Mouse (Mus musculus): Measurements from ENCODE around the gene Myo1b. TPM values are rescaled to one million over a fixed set of nuclear protein-coding genes. Genes with fewer than 3 reads are reported as not detected.

Gene Myo1b
- polyA plus RNA-seq (2012; rRNA removed) = 1.0 and 1.5 TPM in 2 replicates

DNA sequence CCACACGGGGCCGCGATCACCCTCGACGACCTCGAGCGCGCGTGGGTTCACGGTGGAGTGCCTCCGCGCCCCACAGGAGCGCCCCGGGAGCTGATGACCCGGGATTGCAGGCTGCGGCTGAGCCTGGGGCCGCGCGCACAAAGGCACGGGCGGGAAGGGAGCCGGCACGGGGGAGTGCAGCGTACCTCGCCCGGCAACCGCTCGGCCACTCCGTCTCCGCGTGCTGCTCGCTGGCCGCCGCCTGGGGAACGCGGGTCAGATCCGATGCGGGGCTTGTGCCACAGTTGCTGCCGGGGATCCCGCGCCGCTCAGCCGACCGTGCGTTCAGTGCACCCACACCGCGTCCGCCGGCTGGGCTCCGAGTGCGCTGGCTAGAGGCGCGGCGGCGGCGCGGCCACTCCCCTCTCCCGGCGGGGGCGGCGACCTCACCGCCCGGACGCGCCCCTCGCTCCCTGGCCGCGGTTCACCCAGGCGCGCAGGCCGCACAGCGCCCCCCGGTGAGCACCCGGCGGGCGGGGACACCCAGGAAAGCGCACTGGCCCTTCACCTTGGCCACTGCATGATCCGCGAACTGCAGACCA, at the start of gene Myo1b:
Myo1b (minus strand) TSS at position 496 of the 581 bp plus-strand sequence.
- 2% methylated on average over 77 of the region's 79 CpGs for WGBS

GRCm38 (mm10) chr1:51964647-51965046, 48.8 kb upstream of the Myo1b start:
- Histone ChIP-seq H3K27ac (ENCODE audit: insufficient read depth, low read length) (no peak overlapping the region), H3K4me1 (ENCODE audit: control insufficient read depth, insufficient read depth, insufficient read length) (no peaks in the 10 kb centered on the region), H3K27me3 (ENCODE audit: control insufficient read depth, insufficient read depth, low read length) (no peaks in the 10 kb centered on the region), H3K4me3 (ENCODE audit: extremely low read depth, insufficient read depth, insufficient read length) (no peak overlapping the region), H3K36me3 (ENCODE audit: control insufficient read depth, insufficient read depth, low read length) (no peaks in the 10 kb centered on the region)
- TF ChIP-seq CTCF (IDR thresholded peaks at IDR 0.05; ENCODE audit: extremely low read depth, insufficient read depth, insufficient read length, insufficient replicate concordance) (no peak), POLR2A (IDR thresholded peaks at IDR 0.05; ENCODE audit: low read depth, low read length) (no peak)
- DNase-seq (ENCODE audit: low read depth in 1 of 2, low spot score in 2 of 2) = no peak
- WGBS = 83% methylated on average over 2 of the region's 2 CpGs

More for the DNA sequence above, at the start of gene Myo1b:
- H3K27ac ChIP-seq (ENCODE audit: insufficient read depth, low read length) = no peak within 1 kb of the TSS
- H3K4me3 ChIP-seq (ENCODE audit: extremely low read depth, insufficient read depth, insufficient read length) = peak within 1 kb of the TSS; percentile 59
- DNase-seq (ENCODE audit: low read depth in 1 of 2, low spot score in 2 of 2) = peak in 1 of 2 experiments; percentile 16
- H3K4me1 ChIP-seq (ENCODE audit: control insufficient read depth, insufficient read depth, insufficient read length) = peaks cover 11% of the 10 kb centered on the region
- H3K27me3 ChIP-seq (ENCODE audit: control insufficient read depth, insufficient read depth, low read length) = peaks cover 11% of the 10 kb centered on the region
- TF ChIP-seq POLR2A (IDR thresholded peaks at IDR 0.05; ENCODE audit: low read depth, low read length) = no peak
- TF ChIP-seq CTCF (IDR thresholded peaks at IDR 0.05; ENCODE audit: extremely low read depth, insufficient read depth, insufficient read length, insufficient replicate concordance) = no peak
- no peaks in the 10 kb centered on the region for H3K36me3 ChIP-seq (ENCODE audit: control insufficient read depth, insufficient read depth, low read length)

- Histone ChIP-seq H3K27me3 (ENCODE audit: control insufficient read depth, insufficient read depth, low read length) (no peaks in the 10 kb centered on the region), H3K27ac (ENCODE audit: insufficient read depth, low read length) (no peak overlapping the region), H3K4me1 (ENCODE audit: control insufficient read depth, insufficient read depth, insufficient read length) (no peaks in the 10 kb centered on the region), H3K36me3 (ENCODE audit: control insufficient read depth, insufficient read depth, low read length) (no peaks in the 10 kb centered on the region), H3K4me3 (ENCODE audit: extremely low read depth, insufficient read depth, insufficient read length) (no peak overlapping the region)
- DNase-seq (ENCODE audit: low read depth in 1 of 2, low spot score in 2 of 2) = no peak
- TF ChIP-seq POLR2A (IDR thresholded peaks at IDR 0.05; ENCODE audit: low read depth, low read length) (no peak), CTCF (IDR thresholded peaks at IDR 0.05; ENCODE audit: extremely low read depth, insufficient read depth, insufficient read length, insufficient replicate concordance) (no peak)
- 91% methylated on average over 4 of the region's 4 CpGs for WGBS
These were observed 31.2 kb upstream of the Myo1b start for GRCm38 (mm10) chr1:51947116-51947515.

- H3K36me3 ChIP-seq (ENCODE audit: control insufficient read depth, insufficient read depth, low read length) = no peaks in the 10 kb centered on the region
- H3K27ac ChIP-seq (ENCODE audit: insufficient read depth, low read length) = no peak overlapping the region
- DNase-seq (ENCODE audit: low read depth in 1 of 2, low spot score in 2 of 2) = peak in 1 of 2 experiments; percentile 11
- H3K4me1 ChIP-seq (ENCODE audit: control insufficient read depth, insufficient read depth, insufficient read length) = no peaks in the 10 kb centered on the region
- H3K27me3 ChIP-seq (ENCODE audit: control insufficient read depth, insufficient read depth, low read length) = no peaks in the 10 kb centered on the region
- 37% methylated on average over 5 of the region's 5 CpGs for WGBS
- TF ChIP-seq POLR2A (IDR thresholded peaks at IDR 0.05; ENCODE audit: low read depth, low read length) = no peak
- peak; percentile 47; the same call in 1 of the 2 replicates for TF ChIP-seq CTCF (IDR thresholded peaks at IDR 0.05; ENCODE audit: extremely low read depth, insufficient read depth, insufficient read length, insufficient replicate concordance)
- H3K4me3 ChIP-seq (ENCODE audit: extremely low read depth, insufficient read depth, insufficient read length) = no peak overlapping the region
These were observed 28.9 kb upstream of the Myo1b start for GRCm38 (mm10) chr1:51944755-51945154.

DNA sequence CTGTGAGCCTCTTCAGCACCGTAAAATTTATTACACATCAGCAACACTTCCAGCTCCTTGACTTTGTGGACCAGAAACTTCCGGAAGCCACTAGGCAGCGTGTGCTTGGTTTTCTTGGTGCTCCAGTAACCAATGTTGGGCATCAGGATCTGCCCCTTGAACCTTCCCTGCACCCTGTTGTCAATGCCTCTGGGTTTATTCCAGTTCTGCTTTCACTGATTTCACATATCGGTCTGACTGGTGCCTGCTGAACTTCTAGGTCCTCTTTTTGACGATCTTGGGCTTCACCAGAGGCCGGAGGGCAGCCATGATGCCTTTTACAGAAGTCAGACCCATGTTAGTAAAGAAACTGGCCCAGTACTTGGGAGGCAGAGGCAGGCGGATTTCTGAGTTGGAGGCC, 22.5 kb upstream of the Myo1b start:
- 82% methylated on average over 7 of the region's 7 CpGs for WGBS
- no peak for DNase-seq (ENCODE audit: low read depth in 1 of 2, low spot score in 2 of 2)
- TF ChIP-seq CTCF (IDR thresholded peaks at IDR 0.05; ENCODE audit: extremely low read depth, insufficient read depth, insufficient read length, insufficient replicate concordance) (no peak), POLR2A (IDR thresholded peaks at IDR 0.05; ENCODE audit: low read depth, low read length) (no peak)
- Histone ChIP-seq H3K4me1 (ENCODE audit: control insufficient read depth, insufficient read depth, insufficient read length) (peaks cover 14% of the 10 kb centered on the region), H3K36me3 (ENCODE audit: control insufficient read depth, insufficient read depth, low read length) (no peaks in the 10 kb centered on the region), H3K4me3 (ENCODE audit: extremely low read depth, insufficient read depth, insufficient read length) (no peak overlapping the region), H3K27ac (ENCODE audit: insufficient read depth, low read length) (no peak overlapping the region), H3K27me3 (ENCODE audit: control insufficient read depth, insufficient read depth, low read length) (no peaks in the 10 kb centered on the region)

- 34% methylated on average over 2 of the region's 2 CpGs for WGBS
- H3K27ac ChIP-seq (ENCODE audit: insufficient read depth, low read length) = peak overlapping the region; percentile 59
- no peak overlapping the region for H3K4me3 ChIP-seq (ENCODE audit: extremely low read depth, insufficient read depth, insufficient read length)
- peaks cover 17% of the 10 kb centered on the region for H3K4me1 ChIP-seq (ENCODE audit: control insufficient read depth, insufficient read depth, insufficient read length)
- TF ChIP-seq POLR2A (IDR thresholded peaks at IDR 0.05; ENCODE audit: low read depth, low read length) (no peak), CTCF (IDR thresholded peaks at IDR 0.05; ENCODE audit: extremely low read depth, insufficient read depth, insufficient read length, insufficient replicate concordance) (no peak)
- H3K36me3 ChIP-seq (ENCODE audit: control insufficient read depth, insufficient read depth, low read length) = no peaks in the 10 kb centered on the region
- no peak for DNase-seq (ENCODE audit: low read depth in 1 of 2, low spot score in 2 of 2)
- no peaks in the 10 kb centered on the region for H3K27me3 ChIP-seq (ENCODE audit: control insufficient read depth, insufficient read depth, low read length)
These were observed 19.1 kb upstream of the Myo1b start for GRCm38 (mm10) chr1:51935006-51935405.

GRCm38 (mm10) chr1:51934176-51934924, 18.5 kb upstream of the Myo1b start:
- Histone ChIP-seq H3K27ac (ENCODE audit: insufficient read depth, low read length) (peak overlapping the region; percentile 69), H3K4me1 (ENCODE audit: control insufficient read depth, insufficient read depth, insufficient read length) (peaks cover 17% of the 10 kb centered on the region), H3K4me3 (ENCODE audit: extremely low read depth, insufficient read depth, insufficient read length) (no peak overlapping the region), H3K27me3 (ENCODE audit: control insufficient read depth, insufficient read depth, low read length) (no peaks in the 10 kb centered on the region), H3K36me3 (ENCODE audit: control insufficient read depth, insufficient read depth, low read length) (no peaks in the 10 kb centered on the region)
- DNase-seq (ENCODE audit: low read depth in 1 of 2, low spot score in 2 of 2) = peak; percentile 52 to 67
- 46% methylated on average over 11 of the region's 11 CpGs for WGBS
- TF ChIP-seq CTCF (IDR thresholded peaks at IDR 0.05; ENCODE audit: extremely low read depth, insufficient read depth, insufficient read length, insufficient replicate concordance) = no peak
- TF ChIP-seq POLR2A (IDR thresholded peaks at IDR 0.05; ENCODE audit: low read depth, low read length) = no peak

All from spleen, adult 2 months (tissue).